Mouse (Mus musculus) frontal cortex, postnatal 14 days (tissue): Measurements from ENCODE around the gene Rabggta.

Experiments
- DNase-seq, 2 experiments: peaks; one replicate each; pipeline ENCODE4 v3.0.0; 2022; ENCODE audit warnings: low spot score in 2 of 2

The Rabggta gene

DNA sequence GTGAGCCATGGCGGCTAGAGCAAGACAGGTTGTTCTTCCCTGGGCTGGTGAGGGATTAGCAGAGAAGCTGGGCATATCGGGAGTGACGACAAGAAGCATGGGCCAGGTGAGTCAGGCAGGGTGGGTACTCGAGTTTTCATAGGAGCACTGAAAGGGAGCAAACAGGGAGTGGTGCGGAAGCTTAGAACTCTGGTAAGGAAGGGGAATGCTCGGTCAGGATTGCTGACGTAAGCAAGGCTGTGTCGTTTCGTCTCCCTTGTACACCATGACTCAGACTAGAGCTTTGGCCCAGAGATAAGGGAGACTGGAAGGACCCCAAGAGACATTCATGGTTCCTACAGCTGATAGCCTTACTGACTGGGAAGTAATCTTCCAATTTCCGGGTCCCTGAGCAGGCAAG, 11.8 kb upstream of the Rabggta start:
- DNase-seq: no peak

DNA sequence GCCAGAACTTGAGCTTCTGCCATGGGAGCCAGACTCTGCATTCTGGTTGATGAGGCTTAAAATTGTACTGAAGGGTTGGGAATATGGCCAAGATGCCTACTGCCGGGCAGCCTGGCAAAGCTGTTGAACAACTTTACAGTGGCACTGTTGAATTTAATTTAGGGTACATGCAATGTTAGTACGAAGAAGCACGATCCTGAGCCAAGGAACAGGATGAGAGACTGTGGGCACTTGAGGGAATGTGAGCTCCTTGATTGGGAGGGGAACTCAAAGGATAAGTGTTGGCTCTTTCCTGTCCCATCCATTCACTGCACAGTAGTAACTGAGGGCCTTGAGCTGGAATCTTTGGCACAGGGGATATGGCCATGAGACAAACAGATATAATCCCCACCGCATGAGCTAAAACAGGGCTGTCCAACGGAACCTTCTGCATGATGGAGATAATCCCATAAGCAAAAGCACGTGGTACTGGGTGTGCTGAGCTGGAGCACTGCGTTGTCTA, 8.5 kb upstream of the Rabggta start:
- DNase-seq: peak in 1 of 2 experiments; percentile 35

DNA sequence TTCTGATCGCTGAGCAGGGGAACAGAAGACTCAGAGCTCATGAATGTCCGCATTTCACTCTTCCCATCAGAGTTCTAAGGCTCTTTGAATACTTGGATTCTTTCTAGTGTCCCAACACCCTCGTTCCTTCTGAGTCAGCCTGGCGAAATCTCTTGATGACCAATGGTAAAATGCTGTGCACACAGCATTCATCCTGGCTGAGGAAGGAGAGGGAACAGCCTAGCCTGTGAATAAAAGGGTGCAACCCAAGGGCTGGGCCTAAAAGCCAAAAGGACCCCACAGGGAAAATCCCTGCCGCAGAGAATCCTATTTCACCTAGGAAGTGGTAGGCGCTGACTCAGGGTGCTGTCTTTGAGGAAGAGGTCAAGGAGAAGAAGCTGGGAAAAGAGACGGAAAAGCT, 8.1 kb upstream of the Rabggta start:
- DNase-seq: no peak

DNA sequence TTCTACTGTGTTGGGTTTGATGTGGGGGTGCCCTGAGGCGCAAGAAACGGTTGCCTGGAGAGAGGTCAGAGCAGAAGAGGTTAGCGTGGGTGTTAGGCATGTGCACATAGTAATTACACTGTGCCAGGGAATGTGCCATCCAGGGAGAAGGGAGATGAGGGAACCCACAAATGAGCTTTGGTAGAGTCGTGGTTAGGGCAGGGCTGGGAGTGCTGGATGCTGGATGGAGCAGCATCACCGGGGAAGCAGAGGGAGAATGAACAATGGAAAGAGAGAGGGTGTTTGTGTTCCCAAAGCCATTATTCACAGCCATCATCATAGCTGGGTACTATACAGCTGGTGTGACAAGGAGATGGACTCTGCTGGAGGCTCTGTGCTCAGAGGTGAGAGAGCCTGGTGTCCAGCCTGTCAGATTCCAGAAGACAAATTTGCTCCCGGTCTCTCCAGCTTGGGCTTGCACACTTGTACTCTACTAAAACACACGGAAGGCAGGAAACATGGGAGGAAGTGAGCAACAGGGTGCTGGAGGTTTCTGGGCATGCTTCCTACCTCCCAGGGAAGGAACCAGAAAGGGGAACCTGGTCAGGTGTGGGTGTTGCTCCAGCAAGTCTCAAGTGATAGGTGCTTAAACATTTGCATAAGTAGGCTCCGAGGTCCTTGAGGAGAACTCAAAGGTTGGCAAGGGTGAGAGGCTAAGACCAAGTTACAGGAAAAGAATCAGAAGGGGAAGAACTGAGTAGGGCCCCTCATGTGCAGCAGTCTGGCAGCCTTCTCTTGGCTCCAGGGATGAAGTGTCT, 6.0 kb upstream of the Rabggta start:
- no peak for DNase-seq

DNA sequence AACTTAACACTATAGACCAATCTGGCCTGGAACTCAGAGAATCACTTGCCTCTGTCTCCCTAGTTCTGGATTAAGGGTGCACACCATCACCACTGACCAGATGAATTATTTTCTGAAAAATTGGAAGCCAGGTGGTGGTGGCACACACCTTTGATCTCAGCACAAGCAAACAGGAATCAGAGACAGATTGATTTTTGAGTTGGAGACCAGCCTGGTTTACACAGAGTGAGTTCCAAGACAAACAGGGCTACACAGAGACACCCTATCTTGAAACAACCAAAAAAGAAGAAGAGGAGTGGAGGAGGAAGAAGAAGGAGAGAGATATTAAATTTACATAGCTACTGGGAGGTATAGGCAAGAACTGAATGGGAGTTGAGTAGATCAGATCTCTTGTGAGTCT, 4.2 kb upstream of the Rabggta start:
- no peak for DNase-seq

DNA sequence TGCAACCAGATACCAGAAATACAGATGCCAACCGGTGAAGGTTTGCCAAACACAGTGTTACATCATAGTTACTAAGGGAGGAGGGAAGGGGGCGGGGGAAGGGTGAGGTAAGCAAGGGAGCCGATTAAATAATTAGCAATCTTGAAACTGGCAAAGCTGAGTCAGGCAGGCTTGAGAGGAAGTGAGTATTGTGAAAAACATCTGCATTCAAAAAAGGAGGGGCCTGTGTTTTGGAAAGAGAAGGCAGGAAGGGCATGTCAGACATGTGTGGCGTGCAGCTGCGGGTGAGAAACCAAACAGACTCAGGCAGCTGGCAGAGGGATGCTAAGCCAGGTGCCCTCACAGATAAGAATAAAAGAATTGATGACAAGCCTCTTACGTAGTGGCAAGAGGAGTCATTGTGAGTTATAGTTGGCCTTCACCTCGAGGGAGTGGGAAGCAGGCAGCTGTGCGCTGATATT, 2.4 kb upstream of the Rabggta start:
- DNase-seq: no peak

DNA sequence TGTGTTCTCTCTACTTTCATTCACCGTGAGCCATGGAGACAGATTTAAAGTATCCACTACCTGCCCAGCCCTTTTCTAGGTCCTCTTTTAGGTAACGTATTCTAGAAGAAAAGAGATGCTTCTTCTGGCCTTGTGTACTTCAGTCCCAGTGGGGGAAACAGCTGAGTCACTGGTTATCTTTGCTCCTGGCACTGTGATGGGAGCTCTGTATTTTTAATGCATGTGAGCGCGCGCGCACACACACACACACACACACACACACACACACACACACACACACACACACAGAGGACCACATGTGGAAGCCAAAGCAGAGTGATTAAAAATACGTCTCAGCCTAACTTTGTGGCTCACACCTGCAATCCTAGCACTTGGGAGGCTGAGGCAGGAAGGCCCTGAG, 1.4 kb upstream of the Rabggta start:
- no peak for DNase-seq

DNA sequence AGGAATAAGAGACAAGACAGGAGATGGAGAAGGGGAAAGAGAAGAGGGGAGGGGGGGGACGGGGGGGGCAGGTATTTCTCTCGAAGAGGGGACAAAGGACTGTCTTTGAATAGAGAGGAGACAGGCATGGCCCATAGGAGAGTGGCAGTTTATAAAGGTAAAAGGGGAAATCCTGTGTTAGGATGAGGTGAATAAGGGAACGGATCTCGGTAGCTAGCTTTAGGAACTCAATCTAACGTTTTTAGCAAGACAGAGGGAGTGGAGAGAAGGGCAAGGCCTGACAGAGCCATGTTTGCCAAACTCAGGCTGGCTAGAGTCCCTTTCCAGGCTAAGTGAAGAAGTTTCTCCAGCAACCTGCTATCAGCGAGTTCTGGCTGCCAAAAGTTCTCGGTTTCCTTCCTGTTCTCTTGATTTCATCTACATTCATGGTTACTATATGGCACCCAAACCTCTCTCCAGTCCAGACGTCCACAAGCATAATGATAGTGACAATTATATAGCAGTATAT, 429 bp upstream of the Rabggta start:
- DNase-seq: no peak

DNA sequence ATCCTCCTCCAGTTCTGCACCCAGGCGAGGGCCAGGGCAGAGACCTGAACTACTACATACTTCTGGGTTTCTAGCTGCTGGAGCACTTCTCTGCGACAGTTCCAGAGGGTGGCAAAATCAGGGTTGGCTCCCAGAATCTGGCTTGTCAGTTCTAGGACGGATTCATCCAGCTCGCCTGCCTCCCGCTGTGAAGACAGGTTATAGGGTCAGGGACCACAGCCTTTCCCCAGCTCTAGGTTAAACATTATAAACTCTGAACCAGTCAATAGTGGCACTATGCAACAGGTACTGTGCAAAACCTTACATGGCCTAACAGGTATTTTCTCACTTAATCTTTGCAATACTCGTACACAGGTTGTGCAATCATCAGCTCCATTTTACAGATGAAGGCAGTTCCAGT, 987 bp downstream of the Rabggta start:
- DNase-seq: no peak

DNA sequence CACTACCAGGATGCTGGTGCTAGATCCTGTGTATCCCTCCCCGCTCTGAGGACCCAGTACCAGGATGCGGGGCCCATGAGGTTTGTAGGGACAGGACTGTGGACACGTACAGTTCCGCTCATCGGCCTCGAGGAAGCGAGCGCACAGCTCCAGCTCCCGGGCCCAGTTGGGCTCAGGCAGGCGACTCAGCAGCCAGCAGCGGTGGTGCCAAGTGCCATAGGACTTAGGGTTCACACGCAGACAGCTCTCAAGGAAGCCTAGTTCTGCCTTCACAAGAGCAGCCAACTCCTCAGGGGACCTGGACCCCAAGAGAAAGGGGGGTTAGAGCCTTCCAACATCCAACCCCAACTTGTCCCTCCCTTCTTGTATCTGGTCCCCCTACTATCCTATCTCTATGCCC, 1.4 kb downstream of the Rabggta start:
- no peak for DNase-seq

DNA sequence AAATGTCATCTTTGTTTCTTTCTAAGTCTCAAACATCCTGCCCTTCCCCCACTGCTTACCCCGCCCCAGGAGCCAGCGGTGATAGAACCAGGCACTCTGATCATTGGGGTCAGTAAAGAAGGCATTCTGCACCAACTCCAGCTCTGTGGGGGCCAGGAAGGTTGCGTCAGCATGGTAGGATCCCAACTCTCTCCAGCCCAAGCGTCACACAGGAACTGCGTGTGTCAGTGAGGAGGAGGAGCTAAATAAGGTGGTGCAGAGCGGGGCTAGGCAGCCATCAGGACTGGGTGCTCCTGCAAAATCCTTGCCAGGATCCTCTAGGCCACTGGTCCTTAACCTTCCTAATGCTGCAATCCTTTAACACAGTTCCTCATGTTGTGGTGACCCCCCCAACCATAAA, 2.3 kb downstream of the Rabggta start:
- DNase-seq: no peak

DNA sequence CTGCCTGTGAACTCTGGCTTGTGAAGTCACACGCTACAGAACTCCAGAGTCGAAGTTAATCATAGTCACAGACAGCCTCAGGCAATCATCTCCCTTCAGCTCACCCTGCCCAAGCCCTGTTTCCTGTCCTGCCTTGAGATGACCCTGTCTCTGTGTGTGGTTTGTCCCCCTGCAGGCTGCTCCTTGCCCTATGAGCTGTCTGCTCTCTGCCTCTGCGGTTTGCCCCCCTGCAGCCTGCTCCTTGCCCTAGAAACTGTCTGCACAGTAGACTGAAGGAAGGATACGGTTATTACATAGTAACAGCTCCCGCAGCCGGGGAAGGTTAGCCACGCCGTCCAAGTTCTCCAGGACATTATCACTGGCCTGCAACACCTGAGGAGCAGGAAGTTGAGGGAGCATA, 5.2 kb downstream of the Rabggta start:
- DNase-seq: no peak

DNA sequence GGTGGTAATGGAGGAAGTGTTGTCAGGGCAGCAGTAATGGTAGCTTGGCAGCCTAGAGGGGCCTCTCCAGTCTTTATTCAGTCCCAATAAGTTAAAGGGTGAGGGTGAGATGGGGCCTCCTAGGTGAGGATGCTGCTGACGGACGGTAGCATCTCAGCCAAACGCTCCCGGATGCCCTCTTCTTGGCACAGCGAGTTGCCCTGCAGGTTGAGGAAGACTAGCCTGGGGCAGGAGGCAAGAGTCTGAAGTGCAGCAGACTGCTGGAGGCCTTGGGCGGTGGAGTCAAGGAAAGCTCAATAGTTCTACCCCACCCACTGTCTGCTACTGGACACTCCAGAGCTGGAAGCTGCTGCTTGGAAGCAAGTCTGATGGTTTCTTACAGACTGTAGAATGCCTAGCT, 5.8 kb downstream of the Rabggta start:
- DNase-seq: no peak

DNA sequence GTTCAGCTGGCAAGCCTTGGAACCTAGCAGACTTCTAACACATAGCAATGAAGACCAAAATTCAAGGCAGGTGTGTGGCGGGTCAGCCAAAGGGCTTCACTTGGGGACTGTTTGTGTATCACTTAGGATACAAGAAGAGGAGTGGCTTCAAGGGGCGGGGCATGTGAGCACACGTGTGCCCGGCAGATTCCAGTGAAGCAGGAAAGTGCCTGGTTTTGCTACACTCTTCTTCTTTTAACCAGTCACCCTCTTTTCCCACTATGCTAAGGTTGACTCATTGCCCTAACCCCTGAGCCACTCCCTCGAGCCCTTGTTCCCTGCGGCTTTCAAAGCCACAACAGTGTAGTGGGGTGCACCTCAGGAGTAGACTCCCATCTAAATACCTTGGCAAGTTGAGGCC, 7.2 kb downstream of the Rabggta start:
- no peak for DNase-seq

DNA sequence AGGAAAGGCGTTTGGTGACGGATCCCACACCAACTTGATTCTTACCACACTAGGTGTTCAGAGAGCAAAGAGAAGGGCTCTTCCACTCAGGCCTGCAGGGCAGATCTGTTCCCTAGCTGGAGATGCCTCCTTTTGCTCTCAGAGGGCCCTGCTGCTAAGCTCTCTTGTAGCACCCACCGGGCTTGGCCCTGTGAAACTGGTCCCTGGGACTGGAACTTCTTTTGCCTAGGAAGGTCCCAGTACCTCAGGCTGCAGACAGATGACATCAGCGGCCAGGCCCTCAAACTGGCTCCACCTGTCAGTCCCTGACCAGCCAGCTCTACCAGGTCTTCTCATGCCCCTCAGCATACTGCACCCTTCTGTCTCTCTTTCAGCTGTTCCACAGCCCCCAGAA, 8.3 kb downstream of the Rabggta start, which contains the start of gene Tgm1:
Gene Tgm1, minus strand, starts transcription at position 198 of the 394 bp plus-strand sequence.
- DNase-seq: no peak

DNA sequence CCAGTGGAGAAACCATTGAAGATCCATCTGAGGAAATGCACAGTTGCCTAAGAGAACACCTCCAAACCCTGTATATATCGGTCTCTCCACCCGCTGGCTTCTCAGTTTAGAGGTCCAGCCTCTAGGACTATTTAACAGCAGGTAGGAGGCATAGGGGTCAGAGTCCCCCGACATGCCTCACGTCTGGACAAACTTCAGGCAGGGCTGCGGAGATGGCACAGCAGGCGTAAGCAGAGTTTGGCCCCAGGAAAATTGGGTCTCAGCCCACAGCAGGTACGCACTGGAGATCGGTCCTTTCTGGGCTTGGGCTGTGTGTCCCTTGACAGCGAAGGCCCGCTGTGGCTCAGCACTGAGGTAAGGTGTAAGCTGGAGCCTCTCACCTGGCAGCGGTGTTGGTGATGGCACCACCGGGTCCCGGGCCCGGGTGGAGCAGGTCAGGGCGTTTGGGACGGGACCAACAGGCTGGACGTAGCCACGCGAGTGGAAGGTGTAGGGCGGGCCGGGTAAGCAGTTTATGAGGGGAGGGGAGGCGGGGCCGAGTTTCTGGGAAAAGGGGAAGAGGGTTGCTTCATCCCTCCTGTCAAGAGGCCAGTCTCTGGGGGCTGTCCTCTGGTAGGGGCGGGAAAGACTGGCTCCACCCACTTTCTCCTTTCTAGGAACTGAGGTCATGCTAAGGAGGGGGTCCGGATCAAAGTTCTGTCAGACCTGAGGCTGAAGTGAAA, 8.9 kb downstream of the Rabggta start:
- DNase-seq: no peak

DNA sequence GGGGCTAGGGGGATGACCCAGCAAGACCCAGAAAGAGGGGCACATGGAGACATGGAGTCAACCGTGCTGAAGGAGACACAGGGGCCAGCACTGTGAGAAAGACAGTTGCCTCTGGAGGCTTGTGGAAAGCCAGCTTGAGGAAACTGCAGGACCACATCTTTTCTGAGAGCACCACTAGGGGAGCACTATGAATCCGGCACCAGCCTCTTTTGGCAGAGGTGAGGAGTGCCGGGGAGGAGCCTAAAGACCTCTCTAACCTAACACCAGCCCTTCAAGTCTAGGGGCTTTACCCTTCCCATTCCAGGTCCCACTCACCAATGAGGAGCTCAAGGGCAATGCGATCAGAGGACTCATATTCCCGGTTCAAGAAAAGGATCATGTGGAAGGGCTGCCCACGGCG, 10.3 kb downstream of the Rabggta start:
- DNase-seq: no peak

DNA sequence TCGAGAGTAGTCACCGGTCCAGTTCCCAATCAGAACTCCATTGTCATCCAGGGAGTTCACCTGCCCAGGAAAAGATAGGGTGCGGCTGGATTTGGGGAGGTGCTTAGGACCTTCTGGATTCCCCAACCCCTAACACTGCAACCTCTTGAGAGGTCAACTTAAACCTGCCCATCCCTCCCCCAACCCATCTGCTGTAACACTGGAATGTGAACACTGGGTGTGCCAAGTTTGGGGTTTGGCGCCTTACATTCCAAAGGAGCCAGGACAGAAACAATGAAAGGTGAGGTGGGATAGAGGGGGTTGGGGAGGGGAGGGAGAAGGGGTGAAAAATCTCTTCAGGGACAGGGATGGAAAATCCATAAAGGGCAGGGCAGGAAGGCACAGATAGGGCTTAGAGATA, 12.6 kb downstream of the Rabggta start:
- no peak for DNase-seq

DNA sequence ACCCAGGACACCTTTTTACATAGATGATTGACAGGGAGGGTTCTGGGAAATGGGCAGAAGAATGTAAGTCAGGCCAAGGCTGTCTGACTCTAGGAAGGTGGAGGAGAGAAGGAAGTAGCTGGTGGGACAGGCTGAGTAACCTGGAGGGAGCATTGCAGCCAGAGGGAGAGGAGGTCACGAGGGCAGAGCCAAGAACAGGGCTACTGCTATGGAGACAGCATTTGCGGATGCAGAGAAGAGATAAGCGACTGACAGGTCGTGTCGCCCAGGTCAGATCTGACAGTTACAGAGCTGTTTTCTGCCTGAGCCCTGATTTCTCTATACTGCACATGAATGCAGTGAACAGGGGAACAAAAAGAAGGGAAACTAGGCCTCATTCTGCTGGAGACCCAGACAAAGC, 14.7 kb downstream of the Rabggta start:
- DNase-seq: no peak

DNA sequence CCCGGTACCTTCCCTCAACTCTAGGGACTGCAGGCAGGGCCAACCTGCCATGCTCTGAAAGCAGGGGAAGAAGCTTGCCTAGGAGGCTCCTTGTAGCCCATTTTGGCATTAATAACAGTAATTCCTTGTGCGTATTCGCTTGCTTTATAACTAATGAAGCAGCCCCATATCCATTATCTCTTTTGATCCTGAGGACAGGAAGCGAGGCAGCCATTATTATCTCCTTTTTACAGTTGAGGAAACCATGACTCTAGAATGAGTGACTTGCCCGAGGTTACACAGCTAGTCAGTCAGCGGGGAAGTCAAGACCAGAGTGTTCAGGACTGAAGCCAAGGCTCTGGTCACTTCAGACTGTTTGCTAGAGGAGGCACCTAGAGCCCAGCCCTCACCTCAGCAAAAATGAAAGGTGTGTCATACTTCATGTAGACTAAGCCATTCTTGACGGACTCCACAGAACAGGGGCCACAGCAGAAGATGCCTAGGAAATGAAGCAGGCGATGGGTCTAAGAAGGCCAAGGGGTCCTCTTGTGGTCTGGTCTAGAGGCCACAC, 15.9 kb downstream of the Rabggta start:
- no peak for DNase-seq

DNA sequence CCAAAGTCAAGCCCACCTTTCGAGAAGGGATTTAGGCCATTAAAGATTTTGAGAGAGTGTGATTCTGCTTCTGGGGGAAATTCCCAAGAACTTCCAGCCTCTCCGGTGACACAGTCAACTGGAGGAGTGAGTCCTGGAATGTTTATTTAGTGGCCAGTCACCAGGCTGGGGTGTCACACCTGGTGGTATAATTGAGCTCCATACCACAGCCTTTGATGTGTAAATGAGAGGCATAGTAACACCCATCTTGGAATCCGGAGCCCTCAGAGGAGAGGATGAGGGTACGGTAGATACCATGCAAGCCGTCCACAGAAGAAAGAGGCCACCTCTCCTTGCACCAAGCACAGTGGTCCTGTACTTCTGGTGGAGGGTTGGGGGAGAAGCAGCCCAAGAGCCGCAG, 19.3 kb downstream of the Rabggta start:
- DNase-seq: no peak

DNA sequence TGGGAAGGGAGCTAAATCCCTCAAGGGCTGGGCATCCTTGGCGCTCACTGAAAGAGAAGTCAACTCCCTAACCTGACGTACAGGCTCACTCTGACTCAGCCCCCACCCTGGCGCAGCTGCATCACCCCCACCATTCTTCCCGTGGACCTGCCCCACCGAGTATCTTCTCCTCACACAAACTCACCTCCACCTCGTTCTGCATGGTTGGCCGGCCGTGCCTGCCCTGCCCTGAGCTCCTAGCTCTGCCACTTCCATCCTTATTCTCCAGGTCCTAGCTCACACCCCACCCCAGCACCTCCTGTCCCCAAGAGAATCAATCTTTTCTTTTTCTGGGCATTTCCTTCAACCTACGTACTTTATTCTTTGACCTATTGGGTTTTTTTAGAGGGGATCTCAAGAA, 20.9 kb downstream of the Rabggta start:
- no peak for DNase-seq

DNA sequence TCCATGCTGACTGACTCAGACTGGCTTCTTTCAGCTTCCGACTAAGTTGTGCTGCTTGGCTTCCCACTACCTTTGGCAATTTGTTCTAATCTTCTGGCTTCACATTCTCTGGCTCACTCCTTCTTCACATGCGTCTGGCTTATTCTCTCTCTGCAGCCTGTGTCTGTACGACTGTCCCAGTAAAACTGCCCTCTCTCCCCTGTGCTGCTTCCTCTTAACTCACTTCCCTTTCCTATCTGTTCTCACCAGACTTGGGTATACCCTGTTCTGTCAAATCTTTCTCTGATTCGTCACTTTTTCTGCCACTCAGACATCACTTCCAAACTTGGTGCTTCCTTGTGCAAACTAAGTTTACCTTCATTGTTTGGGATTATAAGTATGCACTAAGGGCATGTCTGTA, 24.8 kb downstream of the Rabggta start:
- DNase-seq: no peak
